Mouse (Mus musculus) MEL-GATA-1-ER (cell line): Measurements from ENCODE around the gene Mical3.

Experiments
- DNase-seq: peaks from one replicate; pipeline ENCODE4 v3.0.0-alpha.2; 2012; ENCODE audit warnings: low read depth; ENCODE audit errors: extremely low read depth

Gene Mical3

GRCm38 (mm10) chr6:121146798-121147197 lies 16.0 kb upstream of the Mical3 start:
- peak; percentile 53 for DNase-seq

- DNase-seq: no peak
These were observed 15.1 kb upstream of the Mical3 start for GRCm38 (mm10) chr6:121145906-121146305.

DNA sequence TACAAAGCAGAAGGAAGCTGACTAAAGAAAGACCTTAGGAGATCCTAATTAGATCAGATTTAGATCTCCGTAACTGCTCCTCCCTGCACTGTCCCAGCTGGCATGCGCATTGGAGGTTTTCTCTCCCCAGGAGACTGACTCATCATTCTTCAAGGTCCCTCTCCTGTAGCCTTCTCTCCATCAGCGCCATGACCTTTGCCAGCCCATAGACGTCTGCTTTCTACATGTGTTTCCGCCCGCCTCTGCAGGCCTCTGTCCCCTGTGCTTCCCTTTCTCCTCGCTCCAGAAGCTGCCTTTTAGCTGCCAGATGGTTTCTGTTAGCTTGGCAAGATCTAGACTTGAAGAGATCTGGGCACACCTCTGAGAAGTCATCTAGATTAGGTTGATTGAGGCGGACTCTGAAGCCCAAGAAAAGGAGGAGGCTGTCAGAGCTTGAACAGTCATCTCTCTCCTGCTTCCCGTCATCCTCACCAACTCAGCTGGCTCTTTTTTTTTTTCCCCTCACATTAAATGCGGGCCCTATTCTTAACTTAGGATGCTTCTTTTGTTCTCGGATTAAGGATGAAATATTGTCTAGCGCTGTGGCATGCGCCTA lies 14.3 kb upstream of the Mical3 start:
- no peak for DNase-seq

GRCm38 (mm10) chr6:121144066-121144465 lies 13.3 kb upstream of the Mical3 start:
- no peak for DNase-seq

DNA sequence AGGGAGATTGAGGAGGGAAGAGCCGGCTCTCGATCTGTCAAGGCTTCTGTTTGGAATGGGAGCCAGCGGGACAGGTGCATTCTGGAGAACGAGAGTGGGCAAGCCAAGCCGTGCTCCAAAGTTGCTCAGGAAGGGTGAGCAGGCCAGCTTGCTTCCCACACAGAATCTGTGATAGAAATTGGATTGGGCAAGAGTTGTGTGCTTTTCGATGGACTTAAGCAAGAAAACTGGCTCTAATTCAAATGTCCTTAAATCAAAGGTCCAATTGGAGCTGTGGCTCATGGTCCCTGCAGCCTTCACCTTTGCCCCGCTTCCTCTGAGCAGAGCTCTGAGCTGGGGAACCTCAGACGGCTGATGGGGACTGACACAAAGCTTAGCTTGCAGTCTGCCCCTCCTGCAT lies 12.6 kb upstream of the Mical3 start:
- DNase-seq: no peak

- DNase-seq: no peak
These were observed 11.5 kb upstream of the Mical3 start for GRCm38 (mm10) chr6:121142298-121142697.

- no peak for DNase-seq
These were observed 8.5 kb upstream of the Mical3 start for GRCm38 (mm10) chr6:121139271-121139670.

- no peak for DNase-seq
These were observed 7.7 kb upstream of the Mical3 start for GRCm38 (mm10) chr6:121138338-121139040.

DNA sequence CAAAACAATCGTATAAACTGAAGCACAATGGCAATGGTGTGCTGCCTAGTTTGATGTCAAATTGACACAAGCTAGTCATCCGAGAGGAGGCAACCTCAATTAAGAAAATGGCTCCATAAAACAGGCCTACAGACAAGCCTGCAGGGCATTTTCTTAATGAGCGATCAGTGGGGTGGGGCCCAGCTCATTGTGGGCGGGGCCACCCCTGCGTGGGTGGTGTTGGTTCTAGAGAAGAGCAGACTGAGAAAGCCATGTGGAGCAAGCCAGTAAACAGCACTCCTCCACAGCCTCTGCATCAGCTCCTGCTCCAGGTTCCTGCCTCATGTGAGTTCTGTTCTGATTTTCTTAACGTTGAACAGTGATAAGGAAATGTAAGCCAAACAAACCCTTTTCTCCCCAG lies 6.4 kb upstream of the Mical3 start:
- no peak for DNase-seq

GRCm38 (mm10) chr6:121134884-121135283 lies 4.1 kb upstream of the Mical3 start:
- no peak for DNase-seq

GRCm38 (mm10) chr6:121134249-121134648 lies 3.5 kb upstream of the Mical3 start:
- no peak for DNase-seq

DNA sequence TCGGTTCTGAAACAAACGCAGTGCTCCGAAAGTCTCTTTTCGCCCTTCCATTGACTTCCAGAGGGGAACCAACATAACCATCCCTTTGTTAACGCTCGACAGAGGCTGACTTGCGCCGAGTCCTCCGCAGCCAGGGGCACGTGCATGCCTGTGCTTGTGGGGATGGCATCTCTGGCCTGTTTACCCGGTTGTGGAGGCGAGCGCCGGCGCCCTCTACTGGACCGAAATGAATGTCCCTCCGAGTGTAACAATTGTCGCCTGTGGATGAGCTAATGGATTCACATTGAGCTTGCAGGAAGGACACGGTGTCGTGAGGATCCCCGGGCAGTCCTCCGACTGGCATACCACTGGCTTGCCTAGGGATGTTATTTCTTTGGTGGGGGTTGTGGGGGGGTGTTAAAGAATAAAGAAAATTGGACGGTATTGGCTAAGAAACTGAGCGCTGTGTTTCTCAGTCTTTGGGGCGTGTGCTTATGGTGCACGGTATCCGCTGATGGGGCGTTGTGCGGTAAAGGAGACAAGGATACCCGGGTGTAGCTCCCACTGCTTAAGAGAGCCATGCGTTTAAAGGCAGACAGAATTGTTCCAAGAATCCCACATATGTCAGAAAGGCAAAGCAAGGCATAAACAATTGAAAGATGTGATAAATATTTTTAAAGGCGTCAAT lies 627 bp downstream of the Mical3 start:
- peak; percentile 76 for DNase-seq

DNA sequence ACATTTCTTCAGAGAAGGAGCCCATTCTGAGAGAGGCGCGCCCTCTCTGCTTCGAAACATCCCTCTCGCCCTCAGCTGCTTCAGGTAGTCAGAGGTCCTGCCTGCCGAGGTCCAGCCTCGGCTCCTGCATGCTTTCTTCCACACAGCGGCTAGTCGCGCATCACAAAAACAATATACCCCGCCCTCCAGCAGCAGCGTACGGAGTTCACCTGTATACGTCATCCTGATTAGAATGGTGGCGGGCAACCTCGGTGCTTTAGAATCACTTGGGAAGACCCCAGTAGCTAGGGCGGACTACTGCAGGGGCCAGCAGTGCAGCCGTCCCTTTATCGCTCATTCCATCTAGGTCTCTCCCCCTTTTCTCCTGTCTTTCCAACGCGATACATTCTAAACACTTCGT lies 1.3 kb downstream of the Mical3 start:
- DNase-seq: no peak

DNA sequence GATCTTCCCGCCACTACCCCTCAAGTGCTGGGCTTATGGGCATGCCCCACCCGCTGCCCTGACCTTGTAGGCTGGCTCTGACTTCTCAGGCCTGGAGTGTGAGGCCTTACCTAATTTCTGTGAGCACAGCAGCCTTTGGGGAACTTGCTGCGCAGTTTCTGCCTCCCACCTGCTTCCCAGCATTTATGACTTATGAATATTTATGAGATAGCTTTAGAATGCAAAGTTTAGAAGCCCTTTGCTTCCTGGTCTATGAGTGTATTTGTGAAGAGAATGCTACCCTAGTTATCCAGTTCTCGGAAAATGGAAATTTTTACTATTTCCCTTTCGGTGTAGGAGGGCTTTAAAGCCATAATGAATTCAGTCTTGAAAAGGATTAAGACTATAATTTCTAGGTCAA lies 2.1 kb downstream of the Mical3 start:
- DNase-seq: no peak

DNA sequence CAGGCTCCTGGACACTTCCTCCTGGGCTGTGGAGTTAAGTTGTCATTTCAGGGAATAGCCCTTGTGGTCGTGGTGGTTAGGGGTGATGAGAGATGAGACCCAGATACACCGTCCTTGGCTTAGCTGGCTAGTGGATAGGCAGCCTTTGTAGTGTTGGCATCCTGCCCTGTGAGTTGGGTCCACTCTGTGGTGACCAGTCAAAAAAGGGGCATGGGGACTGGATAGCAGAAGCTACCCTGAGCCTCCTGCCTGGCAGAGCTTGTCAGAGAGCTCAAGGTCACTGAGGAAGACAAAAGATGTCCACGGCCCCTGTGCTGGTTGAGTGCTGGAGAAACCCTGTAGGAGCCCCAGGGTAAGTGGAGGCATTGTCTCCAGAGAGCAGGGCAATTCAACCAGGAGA lies 3.1 kb downstream of the Mical3 start:
- DNase-seq: no peak

DNA sequence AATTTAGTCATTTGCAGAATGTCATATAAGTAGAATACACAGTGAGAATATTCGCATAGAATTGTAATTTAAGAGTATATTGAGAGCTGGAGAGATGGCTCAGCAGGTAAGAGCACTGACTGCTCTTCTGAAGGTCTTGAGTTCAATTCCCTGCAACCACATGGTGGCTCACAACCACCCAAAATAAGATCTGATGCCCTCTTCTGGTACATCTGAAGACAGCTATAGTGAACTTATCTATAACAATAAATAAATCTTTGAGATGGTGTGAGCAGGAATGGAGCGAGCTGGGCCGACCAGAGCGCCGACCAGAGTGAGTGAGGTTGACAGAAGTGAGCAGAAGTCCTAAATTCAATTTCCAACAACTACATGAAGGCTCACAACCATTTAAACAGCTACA lies 4.6 kb downstream of the Mical3 start:
- no peak for DNase-seq

- DNase-seq: no peak
These were observed 8.0 kb downstream of the Mical3 start for GRCm38 (mm10) chr6:121122739-121123241.

- DNase-seq: no peak
These were observed 10.0 kb downstream of the Mical3 start for GRCm38 (mm10) chr6:121120776-121121175.

GRCm38 (mm10) chr6:121117971-121118755 lies 12.6 kb downstream of the Mical3 start:
- no peak for DNase-seq

GRCm38 (mm10) chr6:121117142-121117541 lies 13.7 kb downstream of the Mical3 start:
- no peak for DNase-seq

GRCm38 (mm10) chr6:121116434-121116833 lies 14.4 kb downstream of the Mical3 start:
- DNase-seq: no peak
